Mouse (Mus musculus): ENCODE measurements around the gene Gm8251.
"Not testable (repeated sequence)": the region's sequence is repeated elsewhere in the genome, so short reads cannot be mapped to it uniquely, and the experiment has no call there.

Gene Gm8251

GRCm38 (mm10) chr1:44061836-44062235 lies at the start of gene Gm8251:
Gm8251 (minus strand) TSS chr1:44061936.
- DNase-seq (ENCODE audit: low spot score) = no peak

GRCm38 (mm10) chr1:44102939-44103338 lies 41.2 kb upstream of the Gm8251 start:
- DNase-seq (ENCODE audit: low spot score) = no peak

GRCm38 (mm10) chr1:44102259-44102717 lies 40.6 kb upstream of the Gm8251 start, which contains the start of gene Tex30:
Tex30 (minus strand) TSS chr1:44102441.
- DNase-seq (ENCODE audit: low spot score) = peak; percentile 78

- peak; percentile 3 for DNase-seq (ENCODE audit: low spot score)
These were observed 39.9 kb upstream of the Gm8251 start for GRCm38 (mm10) chr1:44101448-44102225.

- peak; percentile 13 for DNase-seq (ENCODE audit: low spot score)
These were observed 2.9 kb upstream of the Gm8251 start for GRCm38 (mm10) chr1:44064625-44065024.

GRCm38 (mm10) chr1:44063439-44063838 lies 1.7 kb upstream of the Gm8251 start:
- no peak for DNase-seq (ENCODE audit: low spot score)

GRCm38 (mm10) chr1:44057805-44058204 lies 3.9 kb downstream of the Gm8251 start:
- DNase-seq (ENCODE audit: low spot score) = no peak

GRCm38 (mm10) chr1:44046556-44046955 lies 15.2 kb downstream of the Gm8251 start:
- no peak for DNase-seq (ENCODE audit: low spot score)

GRCm38 (mm10) chr1:44045689-44046088 lies 16.0 kb downstream of the Gm8251 start:
- not testable (repeated sequence) for DNase-seq (ENCODE audit: low spot score)

GRCm38 (mm10) chr1:44042555-44042915 lies 19.2 kb downstream of the Gm8251 start:
- no peak for DNase-seq (ENCODE audit: low spot score)

GRCm38 (mm10) chr1:44041797-44042554 lies 19.8 kb downstream of the Gm8251 start:
- DNase-seq (ENCODE audit: low spot score) = peak; percentile 23

GRCm38 (mm10) chr1:44032948-44033347 lies 28.8 kb downstream of the Gm8251 start:
- DNase-seq (ENCODE audit: low spot score) = no peak

GRCm38 (mm10) chr1:44032213-44032612 lies 29.5 kb downstream of the Gm8251 start:
- no peak for DNase-seq (ENCODE audit: low spot score)

- DNase-seq (ENCODE audit: low spot score) = no peak
These were observed 34.1 kb downstream of the Gm8251 start for GRCm38 (mm10) chr1:44027651-44028050.

GRCm38 (mm10) chr1:44022656-44023055 lies 39.1 kb downstream of the Gm8251 start:
- no peak for DNase-seq (ENCODE audit: low spot score)

- DNase-seq (ENCODE audit: low spot score) = no peak
These were observed 41.8 kb downstream of the Gm8251 start, which contains the start of gene Mettl21c for GRCm38 (mm10) chr1:44019934-44020333. Mettl21c (minus strand) TSS chr1:44020034.

- no peak for DNase-seq (ENCODE audit: low spot score)
These were observed 46.2 kb downstream of the Gm8251 start for GRCm38 (mm10) chr1:44015556-44015955.

All from ovary, postnatal 10 days (tissue).